Mouse (Mus musculus): Measurements from ENCODE around the gene Gba. TPM values are rescaled to one million over a fixed set of nuclear protein-coding genes. Genes with fewer than 3 reads are reported as not detected.

Gene Gba
- polyA plus RNA-seq, 1 experiment from 2014 or later, result 47.8 TPM

GRCm38 (mm10) chr3:89178107-89178385 lies 24.7 kb upstream of the Gba start:
- peak overlapping the region; percentile 62 for H3K4me3 ChIP-seq (replicated peaks; ENCODE audit: low read depth, low read length)
- H3K9me3 ChIP-seq (ENCODE audit: control insufficient read depth, low read length), result no peaks in the 10 kb centered on the region
- H3K36me3 ChIP-seq (ENCODE audit: control insufficient read depth, insufficient read depth, low read length), result peaks cover 73% of the 10 kb centered on the region
- no peak for DNase-seq
- WGBS, result 7% methylated on average over 6 of the region's 6 CpGs
- peaks cover 10% of the 10 kb centered on the region for H3K4me1 ChIP-seq (ENCODE audit: control insufficient read depth, insufficient read depth, low read length)
- peak overlapping the region; percentile 69 for H3K27ac ChIP-seq (replicated peaks; ENCODE audit: low read depth, low read length)
- H3K9ac ChIP-seq (replicated peaks; ENCODE audit: low read length), result peak overlapping the region; percentile 74
- H3K27me3 ChIP-seq (ENCODE audit: control insufficient read depth, insufficient read depth, low read length), result no peaks in the 10 kb centered on the region
- no peak for ATAC-seq (ENCODE audit: low FRiP score, low TSS enrichment)
- peak overlapping the region; percentile 96 for H3K4me2 ChIP-seq (ENCODE audit: low read length)

- Histone ChIP-seq H3K9ac (replicated peaks; ENCODE audit: low read length) (no peak overlapping the region), H3K4me2 (ENCODE audit: low read length) (0 out of 2 replicates have a peak overlapping the region, but pooled peaks have one; percentile 96), H3K4me3 (replicated peaks; ENCODE audit: low read depth, low read length) (no peak overlapping the region), H3K36me3 (ENCODE audit: control insufficient read depth, insufficient read depth, low read length) (peaks cover 63% of the 10 kb centered on the region), H3K4me1 (ENCODE audit: control insufficient read depth, insufficient read depth, low read length) (peaks cover 18% of the 10 kb centered on the region), H3K9me3 (ENCODE audit: control insufficient read depth, low read length) (no peaks in the 10 kb centered on the region), H3K27ac (replicated peaks; ENCODE audit: low read depth, low read length) (no peak overlapping the region), H3K27me3 (ENCODE audit: control insufficient read depth, insufficient read depth, low read length) (no peaks in the 10 kb centered on the region)
- DNase-seq (no peak), ATAC-seq (ENCODE audit: low FRiP score, low TSS enrichment) (no peak)
- WGBS, result 94% methylated on average over 11 of the region's 11 CpGs
Measured at GRCm38 (mm10) chr3:89179056-89179455, 23.7 kb upstream of the Gba start.

DNA sequence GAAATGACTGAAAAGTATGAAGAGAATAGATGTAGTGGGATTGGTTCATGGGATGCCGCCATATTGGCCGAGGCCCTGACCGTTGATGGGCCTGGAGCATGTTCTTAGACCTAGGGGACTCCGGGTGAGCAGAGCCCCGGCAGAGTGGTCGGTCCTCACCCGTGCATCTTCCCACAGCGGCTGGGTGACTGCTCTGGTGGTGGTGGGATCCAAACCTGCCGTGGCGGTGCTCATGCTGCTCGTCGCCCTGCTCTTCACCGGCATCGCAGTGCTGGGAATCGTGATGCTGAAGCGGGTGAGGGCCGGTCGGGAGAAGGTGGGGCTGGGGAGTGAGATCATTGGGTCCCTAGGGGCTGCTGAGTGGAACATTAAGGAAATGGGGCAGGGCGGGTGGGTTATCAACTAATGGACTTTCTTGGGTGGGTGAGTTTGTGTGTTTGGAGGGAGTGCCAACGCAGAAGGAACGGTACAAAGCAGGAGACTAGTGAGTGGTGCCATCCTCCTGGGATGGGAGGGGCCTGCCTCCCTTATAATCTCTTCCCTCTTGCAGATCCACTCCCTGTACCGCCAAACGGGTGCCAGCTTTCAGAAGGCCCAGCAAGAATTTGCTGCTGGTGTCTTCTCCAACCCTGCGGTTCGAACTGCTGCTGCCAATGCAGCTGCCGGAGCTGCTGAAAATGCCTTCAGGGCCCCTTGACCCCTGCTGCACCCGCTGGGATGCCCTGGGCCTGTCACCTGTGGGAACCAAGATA lies 20.8 kb upstream of the Gba start:
- ATAC-seq (ENCODE audit: low FRiP score, low TSS enrichment), result no peak
- DNase-seq, result no peak
- peaks cover 23% of the 10 kb centered on the region for H3K4me1 ChIP-seq (ENCODE audit: control insufficient read depth, insufficient read depth, low read length)
- H3K36me3 ChIP-seq (ENCODE audit: control insufficient read depth, insufficient read depth, low read length), result peaks cover 43% of the 10 kb centered on the region
- H3K9ac ChIP-seq (replicated peaks; ENCODE audit: low read length), result no peak overlapping the region
- no peak overlapping the region for H3K27ac ChIP-seq (replicated peaks; ENCODE audit: low read depth, low read length)
- 0 out of 2 replicates have a peak overlapping the region, but pooled peaks have one; percentile 99 for H3K4me2 ChIP-seq (ENCODE audit: low read length)
- H3K9me3 ChIP-seq (ENCODE audit: control insufficient read depth, low read length), result no peaks in the 10 kb centered on the region
- no peak overlapping the region for H3K4me3 ChIP-seq (replicated peaks; ENCODE audit: low read depth, low read length)
- no peaks in the 10 kb centered on the region for H3K27me3 ChIP-seq (ENCODE audit: control insufficient read depth, insufficient read depth, low read length)
- WGBS, result 95% methylated on average over 27 of the region's 27 CpGs

- peaks cover 47% of the 10 kb centered on the region for H3K36me3 ChIP-seq (ENCODE audit: control insufficient read depth, insufficient read depth, low read length)
- H3K4me1 ChIP-seq (ENCODE audit: control insufficient read depth, insufficient read depth, low read length), result peaks cover 23% of the 10 kb centered on the region
- peak overlapping the region; percentile 86 for H3K27ac ChIP-seq (replicated peaks; ENCODE audit: low read depth, low read length)
- DNase-seq, result no peak
- peak; percentile 10; the same call in 1 of the 2 replicates for ATAC-seq (ENCODE audit: low FRiP score, low TSS enrichment)
- no peaks in the 10 kb centered on the region for H3K27me3 ChIP-seq (ENCODE audit: control insufficient read depth, insufficient read depth, low read length)
- H3K9me3 ChIP-seq (ENCODE audit: control insufficient read depth, low read length), result no peaks in the 10 kb centered on the region
- 55% methylated on average over 7 of the region's 7 CpGs for WGBS
- peak overlapping the region; percentile 86; the same call in 1 of the 2 replicates for H3K9ac ChIP-seq (replicated peaks; ENCODE audit: low read length)
- H3K4me3 ChIP-seq (replicated peaks; ENCODE audit: low read depth, low read length), result peak overlapping the region; percentile 61
- H3K4me2 ChIP-seq (ENCODE audit: low read length), result peak overlapping the region; percentile 99
Measured at GRCm38 (mm10) chr3:89182531-89183057, 20.1 kb upstream of the Gba start.

DNA sequence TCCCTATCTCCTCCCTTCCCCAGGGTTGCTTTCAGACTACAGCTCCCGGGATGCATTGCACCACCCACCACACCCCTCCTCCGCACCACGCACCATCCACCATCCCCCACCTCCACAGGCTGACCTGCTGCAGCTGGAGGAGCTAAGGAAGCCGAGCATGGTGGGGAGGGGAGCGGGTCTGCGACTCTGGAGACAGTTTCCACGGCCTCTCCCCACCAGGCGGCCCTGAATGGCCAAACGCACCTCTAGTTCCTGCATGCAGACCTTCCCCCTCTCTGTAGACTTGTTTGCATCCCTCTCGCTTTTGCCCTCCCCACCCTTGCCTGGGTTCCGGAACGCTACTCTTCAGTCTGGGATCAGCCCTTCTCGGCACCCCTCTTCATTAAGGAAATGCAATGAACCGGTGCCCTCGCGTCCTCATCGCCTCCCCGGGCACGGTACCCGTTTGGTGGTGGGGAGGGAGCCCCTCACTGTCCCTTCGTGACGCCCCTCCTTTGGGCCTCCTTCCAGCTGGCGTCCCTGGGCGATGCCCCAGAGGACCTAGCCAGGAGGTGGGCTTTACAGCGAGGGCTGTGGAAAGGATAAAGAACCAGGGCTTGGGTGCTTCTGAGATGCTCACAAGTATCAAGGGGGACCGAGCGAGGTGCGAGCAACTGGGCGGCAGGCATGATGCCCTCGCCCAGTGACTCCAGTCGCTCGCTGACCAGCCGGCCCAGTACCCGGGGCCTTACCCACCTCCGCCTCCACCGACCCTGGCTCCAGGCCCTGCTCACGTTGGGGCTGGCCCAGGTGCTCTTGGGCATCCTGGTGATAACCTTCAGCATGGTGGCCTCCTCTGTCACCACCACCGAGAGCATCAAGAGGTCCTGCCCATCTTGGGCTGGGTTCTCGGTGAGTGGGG lies 19.4 kb upstream of the Gba start, which contains the start of gene Fam189b:
TSS of gene Fam189b (plus strand) at position 86 of the 901 bp plus-strand sequence.
- peak; percentile 91 for ATAC-seq (ENCODE audit: low FRiP score, low TSS enrichment)
- 5% methylated on average over 39 of the region's 39 CpGs for WGBS

DNA sequence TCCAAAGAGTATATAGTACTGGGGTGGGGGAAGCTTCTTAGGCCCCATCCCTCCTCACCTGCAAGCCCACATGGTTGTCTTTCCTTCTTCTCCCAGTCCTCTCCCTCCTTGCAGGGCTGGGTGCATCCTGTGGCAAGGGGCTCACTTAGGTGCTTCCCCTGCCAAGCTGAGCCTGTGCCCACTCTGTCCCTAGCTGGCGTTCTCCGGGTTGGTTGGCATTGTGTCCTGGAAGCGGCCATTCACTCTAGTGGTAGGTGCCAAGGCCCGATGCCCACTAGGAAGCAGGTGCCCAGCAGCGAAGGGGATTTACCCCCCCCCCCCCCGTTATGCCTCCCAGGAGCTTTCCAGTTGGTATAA lies 18.8 kb upstream of the Gba start:
- Histone ChIP-seq H3K9me3 (ENCODE audit: control insufficient read depth, low read length) (no peaks in the 10 kb centered on the region), H3K27me3 (ENCODE audit: control insufficient read depth, insufficient read depth, low read length) (no peaks in the 10 kb centered on the region), H3K4me1 (ENCODE audit: control insufficient read depth, insufficient read depth, low read length) (peaks cover 13% of the 10 kb centered on the region), H3K27ac (replicated peaks; ENCODE audit: low read depth, low read length) (peak overlapping the region; percentile 86), H3K4me2 (ENCODE audit: low read length) (peak overlapping the region; percentile 99), H3K36me3 (ENCODE audit: control insufficient read depth, insufficient read depth, low read length) (peaks cover 56% of the 10 kb centered on the region), H3K4me3 (replicated peaks; ENCODE audit: low read depth, low read length) (peak overlapping the region; percentile 61), H3K9ac (replicated peaks; ENCODE audit: low read length) (peak overlapping the region; percentile 86)
- DNase-seq (no peak), ATAC-seq (ENCODE audit: low FRiP score, low TSS enrichment) (no peak)
- WGBS, result 76% methylated on average over 6 of the region's 6 CpGs

More for the DNA sequence above, 19.4 kb upstream of the Gba start, which contains the start of gene Fam189b:
- Histone ChIP-seq H3K4me1 (ENCODE audit: control insufficient read depth, insufficient read depth, low read length) (peaks cover 18% of the 10 kb centered on the region), H3K9ac (replicated peaks; ENCODE audit: low read length) (peak within 1 kb of the TSS; percentile 86), H3K27me3 (ENCODE audit: control insufficient read depth, insufficient read depth, low read length) (no peaks in the 10 kb centered on the region), H3K36me3 (ENCODE audit: control insufficient read depth, insufficient read depth, low read length) (peaks cover 53% of the 10 kb centered on the region), H3K27ac (replicated peaks; ENCODE audit: low read depth, low read length) (peak within 1 kb of the TSS; percentile 86), H3K4me3 (replicated peaks; ENCODE audit: low read depth, low read length) (peak within 1 kb of the TSS; percentile 61), H3K9me3 (ENCODE audit: control insufficient read depth, low read length) (no peaks in the 10 kb centered on the region), H3K4me2 (ENCODE audit: low read length) (peak within 1 kb of the TSS; percentile 99)
- peak; percentile 93 for DNase-seq

DNA sequence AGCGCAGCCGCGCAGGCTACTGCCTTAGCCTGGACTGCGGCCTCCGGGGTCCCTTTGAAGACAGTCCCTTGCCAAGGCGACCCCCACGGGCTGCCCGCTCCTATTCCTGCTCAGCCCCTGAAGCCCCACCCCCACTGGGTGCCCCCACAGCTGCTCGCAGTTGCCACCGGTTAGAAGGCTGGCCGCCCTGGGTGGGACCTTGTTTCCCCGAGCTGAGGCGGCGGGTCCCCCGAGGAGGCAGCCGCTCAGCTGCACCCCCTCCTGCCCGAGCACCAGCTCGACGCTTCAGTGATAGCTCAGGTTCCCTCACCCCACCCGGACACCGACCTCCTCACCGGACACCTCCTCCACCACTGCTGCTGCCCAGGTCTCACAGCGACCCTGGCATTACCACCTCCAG lies 15.5 kb upstream of the Gba start:
- Histone ChIP-seq H3K9me3 (ENCODE audit: control insufficient read depth, low read length) (no peaks in the 10 kb centered on the region), H3K4me2 (ENCODE audit: low read length) (no peak overlapping the region), H3K4me3 (replicated peaks; ENCODE audit: low read depth, low read length) (no peak overlapping the region), H3K27me3 (ENCODE audit: control insufficient read depth, insufficient read depth, low read length) (no peaks in the 10 kb centered on the region), H3K27ac (replicated peaks; ENCODE audit: low read depth, low read length) (no peak overlapping the region), H3K9ac (replicated peaks; ENCODE audit: low read length) (no peak overlapping the region), H3K36me3 (ENCODE audit: control insufficient read depth, insufficient read depth, low read length) (peaks cover 26% of the 10 kb centered on the region), H3K4me1 (ENCODE audit: control insufficient read depth, insufficient read depth, low read length) (peaks cover 12% of the 10 kb centered on the region)
- DNase-seq (no peak), ATAC-seq (ENCODE audit: low FRiP score, low TSS enrichment) (no peak)
- 29% methylated on average over 23 of the region's 23 CpGs for WGBS

DNA sequence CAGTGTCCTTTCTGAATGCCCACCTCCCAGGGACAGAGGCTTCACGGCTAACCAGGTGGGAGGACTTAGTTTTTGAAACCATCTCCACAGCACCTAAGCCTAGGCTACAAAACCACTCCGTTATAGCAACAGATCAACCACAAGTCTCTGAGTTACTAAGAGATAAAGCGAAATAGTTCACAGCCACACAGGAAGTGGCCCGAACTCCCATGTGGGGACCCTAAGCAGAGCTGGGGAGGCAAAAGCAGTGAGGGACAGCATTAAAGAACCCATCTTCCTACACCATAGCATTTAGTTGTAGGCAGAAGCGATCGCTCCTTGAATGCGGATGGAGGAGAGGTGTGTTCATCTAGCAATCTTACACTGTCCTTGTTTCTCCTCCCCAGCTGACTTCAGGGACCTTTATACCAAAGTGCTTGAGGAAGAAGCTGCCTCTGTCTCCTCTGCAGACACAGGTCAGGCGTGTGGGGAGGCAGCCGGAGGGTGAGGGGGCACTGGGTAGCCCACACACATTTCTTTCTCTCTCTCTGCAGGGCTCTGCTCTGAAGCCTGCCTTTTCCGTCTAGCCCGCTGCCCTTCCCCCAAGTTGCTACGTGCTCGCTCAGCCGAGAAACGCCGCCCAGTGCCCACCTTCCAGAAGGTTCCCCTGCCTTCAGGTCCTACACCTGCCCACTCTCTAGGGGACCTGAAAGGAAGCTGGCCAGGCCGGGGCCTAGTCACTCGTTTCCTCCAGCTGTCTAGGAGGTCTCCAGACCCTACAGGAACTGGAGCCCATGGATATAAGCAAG lies 14.8 kb upstream of the Gba start:
- Histone ChIP-seq H3K4me2 (ENCODE audit: low read length) (no peak overlapping the region), H3K36me3 (ENCODE audit: control insufficient read depth, insufficient read depth, low read length) (peaks cover 23% of the 10 kb centered on the region), H3K27me3 (ENCODE audit: control insufficient read depth, insufficient read depth, low read length) (no peaks in the 10 kb centered on the region), H3K27ac (replicated peaks; ENCODE audit: low read depth, low read length) (no peak overlapping the region), H3K4me3 (replicated peaks; ENCODE audit: low read depth, low read length) (no peak overlapping the region), H3K9me3 (ENCODE audit: control insufficient read depth, low read length) (no peaks in the 10 kb centered on the region), H3K9ac (replicated peaks; ENCODE audit: low read length) (no peak overlapping the region), H3K4me1 (ENCODE audit: control insufficient read depth, insufficient read depth, low read length) (peaks cover 12% of the 10 kb centered on the region)
- DNase-seq, result no peak
- no peak for ATAC-seq (ENCODE audit: low FRiP score, low TSS enrichment)
- 53% methylated on average over 18 of the region's 18 CpGs for WGBS

Measured in midbrain, embryonic 14.5 days (tissue).